Mouse (Mus musculus): ENCODE results near the gene Rapgef4.

- TF ChIP-seq CTCF (IDR thresholded peaks at IDR 0.05; ENCODE audit: borderline replicate concordance, control insufficient read depth, extremely low read depth, insufficient read depth, low read length, poor library complexity) (no peak), POLR2A (IDR thresholded peaks at IDR 0.05; ENCODE audit: control insufficient read depth, extremely low read depth, insufficient read depth, low read length, poor library complexity) (no peak)
Measured at GRCm38 (mm10) chr2:71974143-71974846, 6.7 kb upstream of the Rapgef4 start.

Measured in thymus, adult 2 months (tissue).